Mouse (Mus musculus) urinary bladder, postnatal 36 days (tissue): ENCODE data around the gene Mrpl52.
A peak's percentile ranks its signal among the peaks of the same experiment; 100 is the strongest.

Source experiments
- DNase-seq, 2 experiments: peaks; one replicate each; pipeline ENCODE4 v3.0.0; 2022; ENCODE audit warnings: low spot score in 2 of 2, mixed read lengths in 1 of 2

The Mrpl52 gene

DNA sequence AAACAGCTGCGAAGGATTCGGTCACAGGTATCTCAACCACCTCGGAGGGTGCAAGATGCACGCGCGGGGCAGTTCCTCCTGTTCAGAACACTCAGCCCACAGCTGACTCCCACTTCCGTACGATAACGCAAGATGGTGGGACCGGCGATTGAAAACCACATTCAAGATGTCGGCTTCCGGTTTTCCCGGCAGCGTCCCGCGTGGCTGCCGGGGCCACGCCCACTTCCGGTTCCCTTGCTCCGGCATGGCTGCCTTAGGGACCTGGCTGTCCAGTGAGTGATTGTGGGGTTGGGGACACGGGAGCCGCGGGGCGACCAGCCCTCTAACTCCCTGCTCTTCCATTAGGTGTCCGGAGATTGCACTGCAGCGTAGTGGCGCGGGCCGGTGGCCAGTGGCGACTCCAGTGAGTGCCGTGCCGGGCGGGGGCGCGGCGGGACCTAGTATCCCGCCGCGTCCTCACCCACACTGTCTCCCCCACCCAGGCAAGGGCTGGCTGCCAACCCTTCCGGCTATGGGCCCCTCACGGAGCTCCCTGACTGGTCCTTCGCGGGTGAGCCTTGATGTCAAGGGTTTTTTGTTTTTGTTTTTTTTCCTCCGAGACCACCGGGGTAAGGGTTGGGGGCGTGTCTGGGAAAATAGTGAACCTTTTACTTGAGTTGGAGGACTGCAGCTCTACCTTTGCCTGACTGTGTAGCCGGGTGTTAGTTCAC is at the start of gene Mrpl52:
Mrpl52 (plus strand) TSS at position 221 of the 710 bp plus-strand sequence.
- DNase-seq: peak; percentile 89 to 93

DNA sequence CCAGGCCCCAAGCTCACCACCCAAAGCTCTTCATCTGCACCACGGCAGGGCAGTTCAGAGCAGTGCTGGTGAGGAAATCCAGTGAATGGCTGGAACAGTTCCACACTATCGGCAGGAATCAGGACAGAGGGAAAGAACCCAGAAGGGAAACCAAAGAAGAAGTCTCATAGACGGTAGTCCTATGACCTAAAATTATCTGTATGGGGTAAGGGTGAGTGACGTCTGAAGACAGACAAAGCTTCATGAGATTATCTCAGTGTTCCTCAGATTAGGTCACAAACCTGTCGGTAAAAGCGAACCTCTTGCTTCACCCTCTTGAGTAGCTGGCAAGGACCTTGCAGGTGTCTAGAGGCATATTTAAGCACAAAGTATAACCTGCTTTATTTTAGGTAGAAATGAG is 49.5 kb upstream of the Mrpl52 start:
- DNase-seq: no peak

GRCm38 (mm10) chr14:54379571-54379970 is 47.1 kb upstream of the Mrpl52 start:
- no peak for DNase-seq

GRCm38 (mm10) chr14:54380616-54381015 is 46.1 kb upstream of the Mrpl52 start:
- DNase-seq: no peak

- no peak for DNase-seq
Observed at GRCm38 (mm10) chr14:54381816-54382215, 44.9 kb upstream of the Mrpl52 start.

GRCm38 (mm10) chr14:54382641-54383040 is 44.1 kb upstream of the Mrpl52 start:
- no peak for DNase-seq

GRCm38 (mm10) chr14:54383355-54383771 is 43.3 kb upstream of the Mrpl52 start:
- DNase-seq: no peak

- no peak for DNase-seq
Observed at GRCm38 (mm10) chr14:54384396-54384795, 42.3 kb upstream of the Mrpl52 start.

DNA sequence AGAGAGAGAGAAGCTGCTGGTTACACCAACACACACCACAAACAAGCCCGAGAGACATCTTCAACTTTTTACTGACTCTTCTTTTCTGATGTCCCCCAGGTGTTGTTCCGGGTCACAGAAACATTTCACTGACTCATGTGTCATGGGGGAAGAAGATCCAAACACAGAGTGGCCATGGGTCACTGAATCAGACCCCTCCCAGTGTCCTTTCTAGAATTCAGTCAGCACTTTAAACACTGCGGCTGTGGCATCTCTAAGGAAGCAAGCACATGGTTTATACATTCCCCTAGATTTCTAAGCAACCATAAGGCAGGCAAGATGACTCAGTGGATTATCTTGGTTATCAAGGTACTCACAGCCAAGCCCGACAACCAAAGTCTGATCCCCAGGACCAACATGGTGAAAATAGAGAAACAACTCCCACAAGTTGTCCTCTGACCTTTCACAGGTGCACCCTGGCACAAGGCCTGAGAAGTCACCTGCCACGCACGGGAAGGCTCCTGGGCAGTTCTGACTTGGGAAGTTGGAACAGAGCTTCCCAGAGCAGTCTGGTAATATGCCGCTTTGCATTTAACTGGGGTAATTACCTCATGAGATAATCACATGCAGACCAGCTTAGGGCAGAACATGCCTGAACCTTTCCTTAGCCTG is 40.6 kb upstream of the Mrpl52 start:
- DNase-seq: no peak

GRCm38 (mm10) chr14:54387546-54387945 is 39.2 kb upstream of the Mrpl52 start:
- no peak for DNase-seq

- no peak for DNase-seq
Observed at GRCm38 (mm10) chr14:54390843-54391242, 35.9 kb upstream of the Mrpl52 start.

- DNase-seq: no peak
Observed at GRCm38 (mm10) chr14:54393794-54394193, 32.9 kb upstream of the Mrpl52 start.

DNA sequence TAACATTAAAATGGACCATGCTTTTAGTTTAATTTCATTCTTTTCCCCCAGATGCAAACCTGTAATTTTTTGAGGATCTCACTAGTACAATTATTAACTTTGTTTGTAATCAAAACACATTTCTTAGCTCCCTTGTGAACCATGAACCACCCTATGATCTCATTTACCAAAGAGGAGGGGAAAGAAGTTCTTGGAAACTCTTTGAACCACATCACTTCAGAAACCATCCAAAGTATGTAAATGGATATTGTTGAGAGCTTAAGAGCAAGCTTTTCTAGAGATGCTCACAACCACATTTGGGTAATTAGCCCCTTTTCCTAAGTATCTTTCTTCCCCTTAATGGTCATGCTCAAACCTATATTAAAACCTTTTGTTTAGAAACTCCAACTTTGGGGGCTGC is 32.4 kb upstream of the Mrpl52 start:
- DNase-seq: no peak

DNA sequence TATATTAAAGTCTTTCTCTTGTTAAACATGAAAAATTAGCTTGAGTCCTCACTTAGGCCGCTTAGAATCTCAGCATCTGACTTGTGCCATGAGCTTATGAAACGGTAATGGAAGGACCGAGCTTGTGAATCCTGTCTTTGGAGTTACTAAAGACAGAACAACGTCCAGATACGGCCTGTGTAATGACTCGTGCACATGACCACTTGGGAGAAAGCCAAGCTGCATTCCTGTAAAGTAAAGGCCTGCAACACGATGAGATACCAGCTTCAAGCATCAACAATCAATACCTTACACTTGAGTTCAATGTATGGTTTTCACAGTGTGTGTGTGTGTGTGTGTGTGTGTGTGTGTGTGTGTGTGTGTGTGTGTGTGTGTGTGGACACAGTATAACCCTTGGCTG is 30.0 kb upstream of the Mrpl52 start:
- no peak for DNase-seq

DNA sequence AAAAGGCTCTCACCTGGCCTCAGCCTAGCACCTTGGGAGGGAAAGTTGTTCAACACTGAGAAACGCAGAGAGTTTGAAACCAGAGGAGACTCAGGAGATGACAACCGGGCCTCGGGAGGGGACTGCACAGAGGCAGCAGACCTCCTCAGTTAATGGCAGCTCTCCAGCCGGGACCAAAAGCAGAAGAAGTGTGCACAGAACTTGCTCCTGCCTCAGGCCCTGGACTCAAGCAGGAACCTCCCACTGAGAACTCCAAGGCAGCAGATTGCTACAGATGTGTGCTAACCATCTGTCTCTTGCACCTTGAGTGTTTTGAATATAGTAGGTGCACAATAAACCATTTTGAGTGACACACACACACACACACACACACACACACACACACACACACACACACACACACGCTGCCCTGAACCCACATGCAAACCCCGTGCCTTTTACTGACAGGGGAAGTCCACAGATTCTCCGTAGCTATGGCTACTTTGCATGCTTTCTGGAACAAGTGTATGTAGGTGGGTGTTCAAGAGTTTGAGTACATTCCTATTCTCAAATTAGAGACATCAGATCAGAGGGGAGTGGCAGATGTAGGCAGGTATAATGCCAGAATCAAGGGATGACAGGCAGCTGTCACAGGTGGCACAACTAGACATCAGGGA is 28.7 kb upstream of the Mrpl52 start:
- DNase-seq: no peak

DNA sequence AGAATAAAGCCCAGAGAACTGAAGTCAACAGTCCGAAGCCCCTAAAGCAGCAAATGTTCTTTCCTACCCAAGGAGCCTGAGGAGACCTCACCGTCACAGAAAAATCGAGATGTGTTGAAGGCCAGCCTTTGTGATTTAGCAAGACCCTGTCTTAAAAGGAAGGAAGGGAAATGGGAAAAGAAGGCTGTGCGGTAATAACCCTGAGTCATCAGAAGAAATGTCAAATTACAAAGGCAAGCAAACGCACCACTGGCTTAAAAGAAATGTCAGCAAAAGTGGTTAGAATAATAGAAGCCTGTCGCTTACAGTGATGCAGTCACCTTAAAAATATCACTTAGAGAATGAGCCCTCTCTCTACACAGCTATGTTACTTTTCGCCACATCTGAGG is 28.2 kb upstream of the Mrpl52 start:
- no peak for DNase-seq

DNA sequence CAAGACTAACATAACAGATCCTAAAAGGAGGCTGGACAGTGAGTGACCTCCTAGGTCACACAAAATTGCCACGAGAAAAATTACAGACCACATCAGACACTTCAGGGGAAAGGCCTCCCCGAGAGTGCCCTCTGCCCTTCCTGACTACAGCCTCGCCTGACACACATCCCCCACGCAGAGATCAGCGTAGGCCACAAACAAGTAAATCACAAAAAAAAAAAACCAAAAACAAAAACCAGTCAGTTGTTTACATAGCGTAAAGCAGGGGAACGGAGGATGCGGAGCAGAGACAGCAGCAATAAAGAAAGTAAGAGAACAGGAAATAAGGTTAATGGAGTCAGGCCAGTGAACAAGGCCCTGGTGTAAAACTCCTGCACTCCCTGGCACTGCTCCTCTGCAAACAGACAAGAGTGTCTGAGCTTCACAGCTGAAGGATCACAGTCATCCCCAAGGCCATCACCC is 27.8 kb upstream of the Mrpl52 start:
- DNase-seq: no peak

GRCm38 (mm10) chr14:54401723-54402122 is 25.0 kb upstream of the Mrpl52 start:
- DNase-seq: no peak

GRCm38 (mm10) chr14:54408336-54409056 is 18.2 kb upstream of the Mrpl52 start:
- no peak for DNase-seq

DNA sequence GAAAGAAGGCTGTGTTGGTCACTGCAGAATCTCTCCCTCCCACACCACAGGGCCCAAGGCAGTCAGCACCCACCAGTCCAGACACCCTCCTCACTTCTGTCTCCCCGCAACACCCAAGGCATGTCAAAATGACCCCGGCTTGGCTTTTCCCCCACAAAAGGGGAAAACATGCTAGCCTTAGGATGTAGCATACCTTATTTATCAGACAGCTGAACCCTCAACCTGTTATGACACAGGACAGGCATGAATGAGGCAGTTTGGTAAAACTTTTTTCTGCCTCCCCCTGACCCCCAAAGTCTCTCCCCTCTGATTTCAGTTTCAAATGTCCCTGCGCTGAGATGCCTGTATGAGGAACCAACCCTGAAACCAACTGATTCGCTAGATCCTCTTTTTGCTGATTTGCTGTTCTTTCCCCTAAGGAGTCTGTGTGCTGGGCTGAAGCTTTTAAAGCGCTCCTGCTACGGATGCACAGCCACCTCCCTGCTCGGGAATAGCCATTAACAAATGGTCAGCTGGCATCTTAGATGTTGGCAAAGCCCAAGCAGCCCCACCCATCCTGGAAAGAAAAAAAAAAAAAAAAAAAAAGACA is 17.6 kb upstream of the Mrpl52 start:
- DNase-seq: no peak

- peak in 1 of 2 experiments; percentile 27 for DNase-seq
Observed at GRCm38 (mm10) chr14:54409980-54410810, 16.5 kb upstream of the Mrpl52 start.
